Mouse (Mus musculus) fat pad, adult 2 months (tissue): Measurements from ENCODE around the gene Aebp1.

Experiments used
- DNase-seq: peaks from one replicate; pipeline ENCODE4 v3.0.0-alpha.2; 2011; ENCODE audit warnings: low read depth, low spot score; ENCODE audit errors: extremely low read depth

Gene Aebp1

DNA sequence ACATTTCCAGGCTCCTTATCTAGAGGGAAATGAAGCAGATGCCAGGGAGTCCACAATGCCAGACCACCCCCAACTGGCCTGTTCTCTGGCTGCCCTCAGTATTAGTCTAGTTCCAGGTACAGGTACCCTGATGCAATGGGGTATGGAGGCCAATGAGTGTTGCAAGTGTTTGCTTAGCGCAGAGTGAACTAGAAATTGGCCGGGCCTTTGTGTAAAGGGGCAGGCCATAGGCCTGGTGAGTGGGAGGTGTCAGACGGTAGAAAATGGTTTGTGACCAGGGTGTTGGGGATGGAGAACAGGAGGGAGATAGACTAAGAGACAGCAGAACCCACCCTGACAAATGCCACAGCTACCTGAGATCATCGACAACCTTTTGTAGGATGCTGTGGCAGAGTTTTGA, 57.9 kb downstream of the Aebp1 start:
- DNase-seq: peak; percentile 57

DNA sequence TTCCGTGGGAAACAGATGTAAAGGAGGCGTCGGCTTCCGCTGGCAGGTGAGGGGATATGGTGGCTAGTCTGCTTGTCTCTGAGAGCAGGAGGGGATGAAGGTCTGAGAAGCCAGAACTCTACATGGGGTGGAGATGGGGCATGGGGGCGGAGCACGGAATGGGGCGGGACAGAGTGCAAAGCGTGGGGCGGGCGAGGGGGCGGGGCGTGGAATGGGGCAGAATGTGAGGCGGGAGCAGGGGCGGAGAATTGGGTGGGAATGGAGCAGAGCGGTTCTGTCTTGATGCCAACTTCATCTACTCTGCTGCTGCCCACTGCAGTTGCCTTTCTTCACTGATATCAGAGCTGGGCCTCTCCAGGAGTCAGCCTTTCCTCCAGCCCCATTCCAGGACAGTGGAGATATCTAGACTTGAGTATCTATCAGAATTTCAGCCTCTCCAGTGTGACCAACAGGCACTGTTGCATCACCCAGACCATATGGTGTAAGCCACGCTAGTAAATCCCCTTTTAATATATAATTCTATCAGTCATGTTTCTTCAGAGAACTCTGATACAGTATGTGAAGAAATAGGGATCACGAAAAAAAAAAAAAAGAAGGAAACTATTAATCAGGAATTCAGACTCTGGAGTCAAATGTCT, 58.7 kb downstream of the Aebp1 start:
- no peak for DNase-seq
